Mouse (Mus musculus) kidney, adult 2 months (tissue): ENCODE results near the gene Utf1.

ENCODE experiments used
- CTCF ChIP-seq: fragments of 200-500 bp; conservative IDR thresholded peaks from 2 replicates; pipeline ENCODE4 v1.5.1; 2011; ENCODE audit warnings: low read depth, mild to moderate bottlenecking, control low read depth, low read length, moderate library complexity, mixed read lengths; ENCODE audit not compliant: insufficient read depth, insufficient read length
- POLR2A ChIP-seq: fragments of 200-500 bp; IDR thresholded peaks from one replicate; pipeline ENCODE4 v1.6.1; 2011; ENCODE audit warnings: low read depth, low read length, control low read depth

DNA sequence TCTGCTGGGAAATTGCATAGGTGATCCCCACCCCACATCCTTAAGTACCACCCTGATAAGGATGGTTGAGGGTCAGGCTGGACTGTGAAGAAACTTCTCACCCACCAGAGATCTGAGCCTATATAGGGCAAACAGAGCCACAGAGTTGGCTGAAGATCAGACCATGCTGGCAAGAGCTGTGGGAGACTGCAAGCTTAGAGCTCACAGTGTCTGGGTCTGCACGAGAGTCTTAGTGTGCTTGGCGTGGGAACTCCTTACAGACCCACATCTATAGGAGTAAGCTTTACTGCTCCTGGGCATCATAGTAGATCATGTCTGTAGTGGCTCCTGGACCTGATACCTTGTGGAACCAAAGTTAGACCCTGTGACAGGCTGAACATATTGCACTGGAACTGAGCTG is 45.0 kb upstream of the Utf1 start:
- no peak for TF ChIP-seq CTCF
- no peak for TF ChIP-seq POLR2A
